Mouse (Mus musculus): ENCODE measurements around the gene Tnfrsf22.
A peak's percentile ranks its signal among the peaks of the same experiment; 100 is the strongest.

- TF ChIP-seq POLR2A (IDR thresholded peaks at IDR 0.05; ENCODE audit: borderline replicate concordance, control insufficient read depth, low read depth, low read length) (peak; percentile 66; the same call in 1 of the 2 replicates), CTCF (IDR thresholded peaks at IDR 0.05; ENCODE audit: control insufficient read depth, insufficient read depth, low read length) (no peak; the same call in 1 of the 2 replicates)
Observed at GRCm38 (mm10) chr7:143599428-143600230, 49.8 kb downstream of the Tnfrsf22 start, which contains the start of gene Cars.

All from bone marrow, adult 2 months (tissue).